Mouse (Mus musculus) adrenal gland, postnatal 4 days (tissue): Measurements from ENCODE around the gene Timmdc1. TPM values are rescaled to one million over a fixed set of nuclear protein-coding genes. Genes with fewer than 3 reads are reported as not detected.

Experiments
- DNase-seq, 2 experiments: peaks; one replicate each; pipeline ENCODE4 v3.0.0; 2021 to 2022; ENCODE audit warnings: low spot score in 2 of 2, mixed read lengths in 2 of 2
- total RNA-seq, 2 experiments: library from RNA; stranded (reverse); gene quantifications; 2 replicates each; pipeline ENCODE4 v1.2.3; 2021

The Timmdc1 gene
- total RNA-seq, 2 experiments from 2014 or later = 26.4 to 32.2 TPM

DNA sequence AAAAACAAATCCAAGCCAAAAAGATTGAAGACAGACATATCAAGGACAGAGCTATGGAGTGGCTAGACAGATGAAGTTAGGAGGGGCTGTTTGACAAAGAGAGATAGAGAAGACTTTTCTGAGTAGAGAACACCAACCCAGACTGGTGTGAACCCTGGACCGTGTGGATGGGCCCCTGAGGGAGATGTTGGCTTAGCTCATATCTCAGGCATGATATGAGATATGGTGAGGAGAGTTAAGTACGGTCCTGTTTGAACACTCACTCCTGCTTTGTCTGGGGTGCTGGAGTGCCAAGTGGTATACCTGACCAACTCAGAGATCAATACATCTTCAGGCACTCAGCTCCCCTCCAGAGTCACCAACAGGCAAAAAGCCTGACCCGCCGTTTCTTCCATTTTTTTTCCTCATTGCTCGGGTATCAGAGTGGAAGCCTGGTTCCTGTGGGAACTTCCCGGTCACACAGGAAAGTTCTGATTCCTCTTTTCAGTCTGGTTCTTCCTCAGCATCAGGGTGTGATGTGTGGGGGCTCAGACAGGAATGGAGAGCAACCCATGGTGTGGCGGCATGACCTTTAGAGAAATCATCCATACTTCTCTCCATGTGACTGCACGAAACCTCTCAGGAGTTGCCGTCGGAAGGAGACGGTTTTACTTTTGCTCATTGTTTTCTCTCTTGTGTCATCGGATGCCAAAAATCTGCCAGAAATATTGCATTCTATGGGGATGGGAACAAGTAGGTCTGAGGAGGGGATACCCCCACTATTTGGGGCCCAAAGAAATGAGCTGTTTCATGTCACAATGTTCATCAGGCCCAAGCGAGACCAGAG, 55.2 kb downstream of the Timmdc1 start:
- no peak for DNase-seq

DNA sequence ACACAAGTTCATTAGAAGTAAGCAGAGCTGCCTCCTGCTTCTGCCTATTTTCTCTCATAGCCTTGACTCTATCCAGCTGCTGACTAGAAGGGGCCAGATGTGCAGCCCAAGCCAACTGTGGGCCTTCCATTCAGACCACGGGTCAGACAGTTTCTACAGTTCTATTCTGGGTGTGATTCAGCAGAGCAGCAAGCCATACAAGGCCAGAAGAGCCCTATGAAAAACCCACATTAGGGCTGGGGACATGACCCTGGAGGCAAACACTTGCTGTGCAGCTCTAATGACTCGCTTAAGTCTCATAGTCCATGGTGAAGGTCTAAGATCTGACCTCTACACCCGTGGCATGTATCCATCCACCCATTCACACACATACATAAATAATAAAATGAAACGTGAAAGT, 56.4 kb downstream of the Timmdc1 start:
- DNase-seq = no peak

DNA sequence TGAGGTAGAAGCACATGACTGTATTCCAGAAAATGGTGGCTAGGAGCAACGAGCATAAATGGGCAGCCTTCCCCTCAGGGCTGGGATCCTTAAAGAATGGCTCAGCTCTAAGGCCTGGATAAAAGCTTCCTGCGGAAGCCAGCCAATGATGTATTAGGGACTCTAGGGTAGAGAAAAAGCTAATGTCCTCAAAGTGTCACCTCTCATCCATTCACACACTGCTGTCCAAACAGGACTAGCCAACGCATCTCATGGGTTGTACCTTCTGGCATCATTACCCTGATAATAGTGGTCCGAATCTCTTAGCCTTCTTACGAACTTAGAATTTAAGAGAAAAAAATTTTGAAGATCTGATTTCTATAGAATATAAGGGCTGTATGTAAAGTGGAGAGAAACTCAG, 59.2 kb downstream of the Timmdc1 start:
- no peak for DNase-seq

DNA sequence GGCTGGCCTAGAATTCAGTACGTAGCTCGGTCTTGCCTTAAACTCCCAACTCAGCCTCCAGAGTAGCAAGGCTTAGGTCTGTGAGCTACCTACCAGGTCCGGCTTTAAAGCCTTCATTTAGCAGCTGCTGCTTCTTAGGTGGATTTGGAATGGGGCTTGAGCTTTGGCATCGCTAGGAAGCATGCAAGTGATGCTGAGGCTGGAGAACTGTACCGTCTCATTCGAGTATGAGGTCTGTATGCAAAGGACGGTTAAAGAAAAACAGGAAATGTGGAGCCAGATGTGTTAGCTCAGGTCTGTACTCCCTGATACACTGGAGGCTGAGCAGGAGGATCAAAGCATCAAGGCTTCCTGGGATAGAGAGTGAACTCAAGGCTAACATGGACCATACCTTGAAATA, 60.3 kb downstream of the Timmdc1 start:
- no peak for DNase-seq

DNA sequence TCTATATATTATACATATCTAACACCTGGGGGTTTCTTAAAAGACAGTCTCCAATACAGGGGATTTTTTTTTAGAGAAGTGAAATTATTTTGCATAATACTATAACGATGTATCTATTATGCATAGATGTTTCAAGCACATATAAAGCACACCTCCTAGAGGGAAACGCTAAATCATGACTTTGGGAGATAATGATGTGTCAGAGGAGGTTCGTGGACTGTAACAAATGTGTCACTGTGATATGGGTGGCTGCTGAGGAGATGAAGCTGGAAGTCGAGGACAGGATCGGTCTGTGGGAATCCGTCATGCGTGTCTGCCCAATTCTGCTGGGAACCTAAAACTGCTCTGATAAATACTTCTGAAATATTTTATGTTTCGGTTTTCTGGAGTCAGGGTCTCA, 60.7 kb downstream of the Timmdc1 start:
- no peak for DNase-seq

DNA sequence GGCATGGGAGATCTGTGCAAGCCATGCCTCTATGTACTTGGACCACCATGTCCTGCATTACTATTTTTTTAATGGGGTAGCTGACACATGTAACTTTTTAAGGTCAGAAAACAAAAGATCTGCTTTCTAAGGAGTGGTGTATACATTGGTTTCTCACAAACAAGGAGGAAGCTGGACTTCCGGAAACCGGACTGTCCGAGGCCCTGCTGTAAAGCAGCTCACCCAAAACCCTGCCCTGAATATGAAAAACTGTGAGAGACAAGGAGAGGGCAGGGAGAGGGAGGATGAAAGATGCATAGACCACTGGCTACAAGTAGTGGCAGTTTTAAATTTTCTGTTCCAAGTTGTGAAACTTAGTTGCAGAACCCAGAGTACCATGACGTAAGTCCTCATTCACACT, 62.5 kb downstream of the Timmdc1 start:
- DNase-seq = no peak

DNA sequence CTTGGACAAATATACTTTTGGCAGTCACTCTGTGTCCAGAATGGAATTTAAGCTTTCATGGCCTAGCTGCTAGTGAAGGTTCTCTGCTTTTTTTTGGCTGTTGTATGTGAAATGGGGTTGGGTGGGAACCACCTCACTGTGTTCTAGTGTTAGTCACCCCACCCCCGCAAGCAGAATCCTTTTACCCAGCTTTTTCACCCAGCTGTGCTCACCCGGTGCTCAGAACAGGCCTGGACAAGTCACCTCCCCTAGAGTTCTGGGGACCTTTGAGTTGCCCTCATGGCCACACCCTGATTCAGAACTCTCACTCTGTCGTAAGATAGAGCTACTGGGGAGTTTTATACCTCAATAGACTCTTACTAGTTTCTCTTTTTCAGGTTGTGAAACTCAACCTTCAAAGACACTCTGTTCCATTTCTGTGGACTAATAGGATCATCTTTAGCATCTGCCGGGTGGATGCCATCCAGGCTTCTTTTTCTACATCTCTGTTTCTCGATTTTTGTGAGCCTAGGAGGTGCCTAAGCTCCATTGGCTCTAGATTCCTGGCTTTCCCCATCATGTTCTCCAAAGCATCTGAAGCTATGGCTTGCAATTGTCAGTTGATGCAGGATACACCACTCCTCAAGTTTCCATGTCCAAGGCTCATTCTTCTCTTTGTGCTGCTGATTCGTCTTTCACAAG, 63.7 kb downstream of the Timmdc1 start:
- DNase-seq = no peak

DNA sequence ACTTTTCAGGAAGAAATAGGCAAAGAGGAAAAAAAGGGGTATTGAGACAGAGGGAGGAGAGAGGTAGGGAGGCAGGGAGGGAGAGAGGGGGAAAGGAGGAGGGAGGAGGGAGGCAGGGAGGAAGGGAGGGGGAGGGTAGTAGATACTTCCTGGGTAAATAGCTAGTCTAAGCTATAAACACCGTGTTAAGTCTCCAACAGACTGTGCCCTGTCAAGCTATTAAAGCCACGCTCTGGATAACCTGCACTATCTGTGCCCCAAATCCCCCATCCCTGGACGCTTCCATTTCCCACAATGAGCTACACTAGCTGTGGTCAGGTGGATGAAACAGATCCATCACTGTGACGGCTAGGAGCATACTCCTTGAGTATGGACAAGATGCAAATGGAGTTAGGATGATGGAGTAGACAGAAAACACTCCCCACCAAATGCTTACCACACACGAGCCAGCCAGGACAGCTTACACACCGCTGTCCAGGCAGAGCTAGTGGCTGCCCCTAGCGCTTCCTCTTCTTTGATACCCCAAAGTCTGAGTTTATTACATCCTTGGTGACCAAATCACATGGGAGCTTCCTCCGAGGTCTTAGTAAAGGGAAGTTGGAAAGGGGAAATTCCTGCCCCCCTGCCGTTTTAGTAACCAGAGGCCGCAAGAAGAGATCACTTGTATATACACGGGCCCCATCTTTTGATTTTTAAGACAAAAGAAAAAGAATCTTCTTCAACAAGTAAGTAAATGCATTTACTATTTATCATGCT, 65.5 kb downstream of the Timmdc1 start:
- no peak for DNase-seq

DNA sequence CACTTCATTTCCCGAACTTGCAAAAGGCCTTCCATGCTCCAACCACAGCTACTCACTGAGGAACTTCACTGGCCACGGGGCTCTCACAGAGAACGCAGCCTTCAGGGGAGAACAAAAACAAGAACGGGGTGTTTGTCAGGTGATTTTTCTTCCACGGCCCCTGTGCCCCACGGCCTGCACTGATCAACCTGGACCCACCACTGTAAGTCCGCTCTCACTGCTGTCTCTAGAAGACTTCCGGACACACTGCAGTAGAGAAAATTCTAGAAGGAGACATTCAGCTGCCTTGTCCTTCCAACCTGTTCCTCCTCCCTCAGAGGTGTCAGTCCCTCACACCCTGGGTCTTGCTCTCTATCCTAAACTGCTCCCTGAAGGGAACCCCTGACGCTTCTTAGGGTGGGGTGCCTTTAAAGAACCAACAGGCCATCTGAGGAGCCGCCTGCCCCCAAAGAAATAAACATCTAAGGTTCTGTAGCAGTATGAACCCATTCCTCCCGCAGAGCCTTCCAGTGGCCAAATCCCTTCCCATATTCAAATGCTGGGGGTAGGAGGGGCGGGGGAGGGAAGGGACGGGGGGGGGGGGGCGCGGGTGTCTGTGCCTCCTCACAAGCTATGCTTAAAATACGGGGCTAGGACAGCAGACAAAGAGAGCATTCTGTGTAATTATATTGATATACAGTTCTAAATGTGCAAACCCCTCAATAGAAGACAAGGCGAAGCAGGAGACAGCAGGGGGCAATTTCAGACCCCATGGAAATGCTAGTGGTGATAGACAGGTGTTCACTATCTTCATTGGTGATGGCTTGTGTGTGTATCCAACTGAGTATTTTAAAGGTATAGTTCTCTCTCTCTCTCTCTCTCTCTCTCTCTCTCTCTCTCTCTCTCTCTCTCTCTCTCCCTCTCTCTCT, 66.7 kb downstream of the Timmdc1 start, which contains the start of gene Cd80:
Cd80 (plus strand) TSS at position 51 of the 908 bp plus-strand sequence.
- no peak for DNase-seq

DNA sequence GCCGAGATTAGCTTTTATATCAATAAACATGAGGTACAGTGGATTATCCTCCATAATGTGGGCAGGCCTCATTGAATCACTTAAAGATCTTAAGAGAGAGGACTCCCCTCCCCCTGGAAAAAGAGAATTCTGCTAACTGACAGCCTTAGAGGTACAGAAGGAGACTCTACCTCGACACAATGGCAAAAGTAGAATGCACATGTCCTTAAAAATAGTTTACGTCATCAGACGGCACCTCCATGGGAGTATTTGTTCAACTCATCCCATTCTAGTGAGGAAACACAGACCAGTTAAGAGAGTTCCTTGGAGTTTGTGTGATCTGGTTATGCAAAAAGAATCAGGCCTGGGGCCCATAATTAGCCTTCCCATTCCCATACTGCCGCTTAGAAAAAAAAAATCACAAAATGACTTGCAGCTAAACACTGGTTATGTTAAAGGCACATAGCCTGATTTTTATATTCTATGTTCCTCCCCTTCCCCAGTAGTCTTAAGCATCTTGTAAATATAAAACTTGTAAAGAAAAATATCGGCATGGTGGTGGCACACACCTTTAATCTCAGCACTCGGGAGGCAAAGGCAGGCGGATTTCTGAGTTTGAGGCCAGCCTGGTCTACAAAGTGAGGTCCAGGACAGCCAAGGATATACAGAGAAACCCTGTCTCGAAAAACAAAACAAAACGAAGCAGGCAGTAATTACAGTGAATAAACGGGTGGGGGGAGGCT, 67.8 kb downstream of the Timmdc1 start:
- DNase-seq = no peak

DNA sequence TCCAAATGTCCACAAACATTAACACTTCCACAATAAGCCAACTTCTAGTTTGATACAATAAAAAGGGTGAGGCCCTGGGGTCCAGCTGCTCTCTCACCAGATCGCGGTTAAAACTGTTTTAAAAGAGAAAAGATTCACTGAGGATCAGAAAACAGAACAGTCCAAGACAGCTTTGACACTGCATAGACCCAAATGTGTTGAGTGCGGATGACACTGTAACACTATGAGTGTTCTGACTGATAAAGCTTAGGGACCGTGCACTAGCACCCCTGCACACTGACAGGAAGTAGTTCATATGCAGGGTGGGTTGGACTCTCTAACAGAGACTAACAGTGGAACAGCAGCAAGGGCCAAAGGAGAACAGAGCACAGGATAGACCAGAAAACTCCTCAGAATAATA, 68.5 kb downstream of the Timmdc1 start:
- DNase-seq = no peak

DNA sequence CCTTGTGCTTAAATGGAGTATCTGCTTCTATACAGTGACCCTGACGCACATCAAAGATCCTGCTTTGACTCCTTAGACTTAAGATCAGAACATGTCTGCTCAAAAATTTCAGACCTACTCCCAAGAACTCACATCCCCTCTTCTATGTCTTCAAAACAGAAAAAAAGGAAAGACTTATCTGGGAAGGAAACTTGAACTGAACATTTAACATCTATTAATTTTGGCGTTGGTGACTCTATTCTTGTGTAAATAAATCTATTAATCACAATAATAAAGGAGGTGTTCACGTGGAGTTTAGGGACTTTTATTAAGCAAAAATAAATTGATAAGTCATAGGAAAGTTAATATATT, 69.3 kb downstream of the Timmdc1 start:
- no peak for DNase-seq

DNA sequence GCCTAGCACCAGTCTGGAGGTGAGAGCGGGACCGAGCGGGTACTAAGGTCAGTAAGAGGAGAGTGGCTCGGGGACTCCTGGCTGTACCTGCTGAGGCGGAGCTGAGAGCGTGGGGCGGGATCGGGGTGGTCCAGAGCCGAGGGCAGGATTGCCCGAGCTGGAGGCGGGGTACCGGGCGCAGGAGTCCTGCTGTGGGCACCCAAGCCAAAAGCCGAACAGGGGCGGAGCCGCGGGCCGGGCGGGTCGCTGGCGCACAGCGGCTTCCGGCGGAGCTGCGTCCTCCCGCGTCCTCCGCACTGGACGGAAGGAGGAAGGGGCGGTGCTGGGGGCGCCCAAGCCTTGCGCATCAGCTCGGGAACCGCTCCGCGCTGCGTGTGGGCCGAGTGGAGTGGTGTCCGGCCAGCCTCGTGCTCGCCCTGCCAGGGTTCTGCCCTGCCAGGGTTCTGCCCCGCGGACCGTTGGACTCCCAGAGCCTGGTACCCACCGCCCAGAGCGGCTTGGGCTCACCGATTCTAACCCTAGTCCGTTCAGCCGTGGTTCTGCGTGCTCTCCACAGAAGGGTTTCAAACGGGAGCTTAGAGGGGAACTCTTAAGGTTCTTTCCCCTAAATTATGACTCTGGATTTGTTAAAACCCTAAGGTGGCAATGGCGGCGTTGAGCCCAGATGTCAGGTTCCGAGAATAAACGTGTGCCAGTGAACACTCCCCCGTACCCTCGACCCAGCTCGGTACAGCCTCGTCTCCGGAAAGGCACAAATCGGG, 69.8 kb downstream of the Timmdc1 start, which contains the start of gene Adprh:
Adprh (minus strand) TSS at position 262 of the 761 bp plus-strand sequence.
- DNase-seq = peak; percentile 81 to 88

DNA sequence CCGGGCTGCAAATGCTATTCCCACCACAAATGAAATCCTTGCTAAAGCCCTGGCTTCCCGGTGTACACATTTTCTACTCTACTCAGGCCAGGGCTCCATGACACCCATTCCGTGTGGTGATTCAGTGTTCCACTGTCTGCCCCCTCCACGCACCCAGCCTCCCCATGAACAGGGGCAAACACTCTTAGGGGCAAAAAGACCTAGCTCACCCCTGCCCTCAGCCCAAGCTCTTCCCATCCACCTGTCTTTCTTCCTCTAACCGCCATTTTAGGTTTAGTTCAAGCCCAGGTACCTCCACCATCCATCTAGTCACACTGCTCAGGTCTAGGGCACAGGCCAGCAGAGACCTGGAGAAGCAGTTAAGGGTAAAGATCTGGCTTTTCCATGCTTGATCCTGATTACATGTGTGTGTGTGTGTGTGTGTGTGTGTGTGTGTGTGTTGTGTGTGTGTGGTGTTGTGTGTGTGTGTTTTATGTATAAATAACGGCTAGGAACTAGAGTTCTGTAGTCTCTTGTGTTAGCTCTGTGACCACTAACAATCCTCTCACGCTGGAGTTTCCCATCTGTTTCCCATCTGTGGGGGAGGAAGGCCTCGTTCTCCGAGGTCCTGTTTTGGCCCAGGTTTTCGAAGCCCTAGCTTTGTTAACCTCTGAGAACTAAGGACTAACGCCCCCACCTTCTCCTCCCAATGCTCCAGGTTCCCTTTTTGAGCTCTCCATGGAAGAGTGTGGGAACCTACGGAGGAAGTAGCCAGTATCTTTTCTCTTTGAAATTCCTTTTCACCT, 70.8 kb downstream of the Timmdc1 start:
- no peak for DNase-seq

DNA sequence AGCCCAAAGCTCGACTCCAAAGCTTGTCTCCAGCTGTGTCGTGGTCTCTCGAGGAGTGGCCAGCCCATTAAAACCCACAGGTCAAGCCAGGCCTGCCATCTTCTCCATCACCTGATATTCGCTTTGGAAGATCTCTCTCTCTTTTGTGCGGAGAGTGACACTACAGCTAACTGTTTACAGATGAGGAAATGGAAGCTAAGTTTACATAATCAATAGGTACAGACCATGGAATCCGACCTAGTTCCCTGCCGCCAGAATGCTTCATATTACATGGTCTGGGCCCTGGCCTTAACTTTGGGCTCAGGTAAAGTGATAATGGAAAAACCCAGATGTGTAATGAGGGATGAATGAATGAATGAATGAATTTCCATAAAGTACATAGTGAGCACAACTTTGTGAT, 71.8 kb downstream of the Timmdc1 start:
- no peak for DNase-seq

DNA sequence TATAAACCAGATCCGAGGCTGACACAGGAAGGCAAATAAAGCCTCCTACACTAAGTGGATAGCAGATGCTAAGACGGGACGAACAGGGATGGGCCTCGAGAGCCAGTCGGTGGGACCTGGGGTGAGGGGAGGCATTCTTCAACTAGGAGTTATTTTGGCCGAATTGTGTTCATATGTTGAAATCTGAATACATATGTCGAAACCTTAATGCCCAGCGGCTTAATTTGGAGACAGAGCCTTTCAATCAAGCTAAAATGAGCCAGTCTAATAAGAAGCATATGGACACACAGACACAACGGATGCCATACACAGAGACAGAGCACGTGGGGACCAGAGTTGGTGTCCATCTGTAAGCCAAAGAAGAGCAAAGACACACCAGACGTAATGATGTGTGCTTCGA, 74.0 kb downstream of the Timmdc1 start:
- DNase-seq = no peak
